Mouse (Mus musculus): ENCODE results near the gene She.

GRCm38 (mm10) chr3:89802876-89803275, 28.3 kb upstream of the She start:
- TF ChIP-seq GATA1 (IDR thresholded peaks at IDR 0.05; ENCODE audit: low read length): no peak
- no peak for TF ChIP-seq TAL1 (IDR thresholded peaks at IDR 0.05; ENCODE audit: low read length)

Measured in erythroblast, embryonic 14.5 days (primary cell).